Mouse (Mus musculus): ENCODE measurements around the gene Trex1. TPM values are rescaled to one million over a fixed set of nuclear protein-coding genes. Genes with fewer than 3 reads are reported as not detected.

Trex1 gene
- polyA plus RNA-seq, 1 experiment from 2014 or later, result 13.0 TPM

DNA sequence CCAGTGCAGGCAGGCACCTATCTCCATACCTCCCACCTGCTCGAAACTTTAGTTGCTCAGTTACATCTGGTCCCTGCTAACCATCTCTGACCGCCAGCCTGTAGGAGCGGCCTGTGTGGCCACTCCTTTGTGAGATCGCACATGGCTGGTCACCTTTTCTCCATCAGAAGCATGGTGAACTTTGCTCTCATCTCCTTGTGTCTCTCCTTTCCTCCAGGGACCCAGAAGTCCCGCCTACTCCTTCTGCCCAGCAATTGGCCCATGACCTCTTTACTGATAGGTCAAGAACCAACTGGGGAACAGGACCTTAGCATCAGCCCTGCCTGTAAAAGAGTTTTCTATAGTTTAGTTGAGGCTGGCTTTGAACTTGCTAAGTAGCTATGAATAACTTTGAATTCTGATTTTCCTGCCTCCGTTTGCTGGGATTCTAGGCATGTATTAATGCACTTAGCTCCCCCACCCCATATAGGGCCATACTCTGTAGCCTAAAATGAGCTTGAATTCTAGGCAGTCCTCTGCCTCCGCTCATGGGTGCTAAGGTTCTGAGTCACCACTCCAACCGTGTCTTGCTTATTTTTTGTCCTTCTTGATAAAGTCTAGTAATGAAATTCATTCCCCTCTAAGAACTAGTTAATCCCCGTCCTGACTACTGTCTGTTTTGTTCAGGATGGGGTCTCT, 9.4 kb downstream of the Trex1 start:
- peaks cover 7% of the 10 kb centered on the region for H3K4me1 ChIP-seq (ENCODE audit: control insufficient read depth, insufficient read depth, low read length)
- 79% methylated on average over 9 of the region's 9 CpGs for WGBS
- ATAC-seq, result 0 out of 2 replicates have a peak, but pooled peaks have one; percentile 21

DNA sequence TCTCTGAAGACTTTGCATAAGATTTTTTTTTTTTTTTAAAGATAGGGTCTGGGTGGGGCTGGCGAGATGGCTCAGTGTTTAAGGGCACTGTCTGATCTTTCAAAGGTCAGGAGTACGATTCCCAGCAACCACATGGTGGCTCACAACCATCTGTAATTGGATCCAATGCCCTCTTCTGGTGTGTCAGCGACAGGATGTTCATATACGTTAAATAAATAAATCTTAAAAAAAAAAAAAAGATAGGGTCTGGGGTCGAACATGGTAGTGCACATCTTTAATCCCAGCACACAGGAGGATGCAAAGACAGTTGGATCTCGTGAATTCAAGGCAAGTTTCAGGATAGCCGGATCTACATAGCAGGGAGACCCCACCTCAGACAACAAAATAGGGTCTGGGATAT, 10.2 kb downstream of the Trex1 start:
- H3K27ac ChIP-seq (ENCODE audit: low read length), result no peak overlapping the region
- H3K9me3 ChIP-seq (ENCODE audit: control insufficient read depth, low read length), result no peaks in the 10 kb centered on the region
- peaks cover 1% of the 10 kb centered on the region for H3K4me1 ChIP-seq (ENCODE audit: control insufficient read depth, insufficient read depth, low read length)
- no peak overlapping the region for H3K4me2 ChIP-seq (ENCODE audit: low read depth, low read length)
- no peak for ATAC-seq
- H3K4me3 ChIP-seq (ENCODE audit: low read length), result no peak overlapping the region
- 72% methylated on average over 7 of the region's 7 CpGs for WGBS
- 0 out of 2 replicates have a peak, but pooled peaks cover 3% of the 10 kb centered on the region for H3K36me3 ChIP-seq (ENCODE audit: control insufficient read depth, insufficient read depth, low read length)
- H3K9ac ChIP-seq (ENCODE audit: low read depth, low read length), result no peak overlapping the region
- H3K27me3 ChIP-seq (replicated peaks; ENCODE audit: control insufficient read depth, insufficient read depth, low read length), result no peaks in the 10 kb centered on the region

More for the DNA sequence above, 9.4 kb downstream of the Trex1 start:
- no peak overlapping the region for H3K9ac ChIP-seq (ENCODE audit: low read depth, low read length)
- H3K27ac ChIP-seq (ENCODE audit: low read length), result no peak overlapping the region
- H3K4me2 ChIP-seq (ENCODE audit: low read depth, low read length), result no peak overlapping the region
- H3K27me3 ChIP-seq (replicated peaks; ENCODE audit: control insufficient read depth, insufficient read depth, low read length), result no peaks in the 10 kb centered on the region
- H3K36me3 ChIP-seq (ENCODE audit: control insufficient read depth, insufficient read depth, low read length), result 0 out of 2 replicates have a peak, but pooled peaks cover 3% of the 10 kb centered on the region
- no peak overlapping the region for H3K4me3 ChIP-seq (ENCODE audit: low read length)
- H3K9me3 ChIP-seq (ENCODE audit: control insufficient read depth, low read length), result no peaks in the 10 kb centered on the region

DNA sequence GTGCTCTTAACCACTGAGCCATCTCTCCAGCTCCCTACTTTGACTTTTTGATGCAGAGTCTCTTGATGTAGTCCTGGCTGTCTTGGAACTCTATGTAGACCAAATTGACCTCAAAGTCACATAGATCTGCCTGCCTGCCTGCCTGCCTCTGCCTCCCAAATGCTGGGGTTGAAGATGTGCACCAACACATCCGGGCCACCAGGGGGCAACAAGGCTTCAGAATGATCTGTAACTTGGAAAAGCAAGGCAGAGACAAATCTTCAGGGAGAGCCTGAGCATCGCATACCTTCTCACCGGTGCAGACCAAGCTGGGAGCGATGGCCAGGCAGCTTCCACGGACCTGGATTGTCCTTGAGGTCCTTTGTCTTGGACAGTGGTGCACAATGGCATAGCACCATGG, 13.2 kb downstream of the Trex1 start:
- Histone ChIP-seq H3K4me3 (ENCODE audit: low read length) (no peak overlapping the region), H3K4me1 (ENCODE audit: control insufficient read depth, insufficient read depth, low read length) (peaks cover 5% of the 10 kb centered on the region), H3K27ac (ENCODE audit: low read length) (no peak overlapping the region), H3K27me3 (replicated peaks; ENCODE audit: control insufficient read depth, insufficient read depth, low read length) (no peaks in the 10 kb centered on the region), H3K36me3 (ENCODE audit: control insufficient read depth, insufficient read depth, low read length) (0 out of 2 replicates have a peak, but pooled peaks cover under 1% of the 10 kb centered on the region), H3K9ac (ENCODE audit: low read depth, low read length) (no peak overlapping the region), H3K4me2 (ENCODE audit: low read depth, low read length) (no peak overlapping the region), H3K9me3 (ENCODE audit: control insufficient read depth, low read length) (no peaks in the 10 kb centered on the region)
- 41% methylated on average over 5 of the region's 5 CpGs for WGBS
- no peak for ATAC-seq

DNA sequence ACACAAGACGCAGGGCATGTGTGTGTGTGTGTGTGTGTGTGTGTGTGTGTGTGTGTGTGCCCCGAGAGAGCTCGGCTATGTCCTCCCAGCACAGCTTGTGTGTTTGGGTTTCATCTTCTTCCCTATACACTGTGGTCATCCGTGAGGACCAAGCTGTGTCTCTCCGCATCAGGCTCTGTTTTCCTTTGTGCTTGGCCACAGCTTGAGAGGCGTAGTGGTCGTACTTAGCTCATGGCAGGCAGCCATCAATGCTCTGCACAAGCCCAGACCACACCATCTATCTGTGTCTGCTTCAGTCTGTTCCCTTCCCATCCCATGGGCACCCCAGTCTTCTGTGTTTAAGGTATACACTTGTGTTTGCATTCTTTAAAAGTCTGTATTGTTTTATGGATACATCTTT, 18.2 kb downstream of the Trex1 start:
- Histone ChIP-seq H3K36me3 (ENCODE audit: control insufficient read depth, insufficient read depth, low read length) (no peaks in the 10 kb centered on the region), H3K4me1 (ENCODE audit: control insufficient read depth, insufficient read depth, low read length) (peaks cover 30% of the 10 kb centered on the region), H3K4me3 (ENCODE audit: low read length) (no peak overlapping the region), H3K4me2 (ENCODE audit: low read depth, low read length) (peak overlapping the region; percentile 74), H3K9ac (ENCODE audit: low read depth, low read length) (peak overlapping the region; percentile 92), H3K27me3 (replicated peaks; ENCODE audit: control insufficient read depth, insufficient read depth, low read length) (no peaks in the 10 kb centered on the region), H3K27ac (ENCODE audit: low read length) (peak overlapping the region; percentile 93), H3K9me3 (ENCODE audit: control insufficient read depth, low read length) (no peaks in the 10 kb centered on the region)
- 0 out of 2 replicates have a peak, but pooled peaks have one; percentile 1 for ATAC-seq
- 62% methylated on average over 7 of the region's 7 CpGs for WGBS

DNA sequence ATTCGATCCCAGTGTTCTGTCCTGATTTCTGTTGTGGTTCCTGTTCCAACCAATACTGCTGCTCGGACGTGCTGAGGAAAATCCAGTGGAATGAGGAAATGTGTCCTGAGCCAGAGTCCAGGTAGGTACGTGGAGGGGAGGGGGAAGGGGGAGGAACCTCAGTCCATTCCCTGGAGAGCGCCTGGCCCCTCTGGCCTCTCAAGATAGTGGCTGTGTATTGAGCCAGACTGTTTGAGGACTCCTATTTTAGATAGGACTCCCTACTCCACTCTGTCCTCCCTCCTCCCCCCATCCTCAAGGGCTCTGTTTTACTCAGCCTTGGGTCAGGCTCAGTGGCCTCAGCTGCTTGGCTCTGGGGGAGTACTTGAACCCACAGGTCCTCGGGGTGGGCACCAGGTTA, 18.6 kb downstream of the Trex1 start:
- H3K36me3 ChIP-seq (ENCODE audit: control insufficient read depth, insufficient read depth, low read length), result no peaks in the 10 kb centered on the region
- peak overlapping the region; percentile 93 for H3K27ac ChIP-seq (ENCODE audit: low read length)
- ATAC-seq, result peak; percentile 88
- peak overlapping the region; percentile 84 for H3K4me3 ChIP-seq (ENCODE audit: low read length)
- no peaks in the 10 kb centered on the region for H3K27me3 ChIP-seq (replicated peaks; ENCODE audit: control insufficient read depth, insufficient read depth, low read length)
- H3K4me1 ChIP-seq (ENCODE audit: control insufficient read depth, insufficient read depth, low read length), result peaks cover 30% of the 10 kb centered on the region
- no peaks in the 10 kb centered on the region for H3K9me3 ChIP-seq (ENCODE audit: control insufficient read depth, low read length)
- peak overlapping the region; percentile 92 for H3K9ac ChIP-seq (ENCODE audit: low read depth, low read length)
- WGBS, result 45% methylated on average over 6 of the region's 6 CpGs
- H3K4me2 ChIP-seq (ENCODE audit: low read depth, low read length), result peak overlapping the region; percentile 74

DNA sequence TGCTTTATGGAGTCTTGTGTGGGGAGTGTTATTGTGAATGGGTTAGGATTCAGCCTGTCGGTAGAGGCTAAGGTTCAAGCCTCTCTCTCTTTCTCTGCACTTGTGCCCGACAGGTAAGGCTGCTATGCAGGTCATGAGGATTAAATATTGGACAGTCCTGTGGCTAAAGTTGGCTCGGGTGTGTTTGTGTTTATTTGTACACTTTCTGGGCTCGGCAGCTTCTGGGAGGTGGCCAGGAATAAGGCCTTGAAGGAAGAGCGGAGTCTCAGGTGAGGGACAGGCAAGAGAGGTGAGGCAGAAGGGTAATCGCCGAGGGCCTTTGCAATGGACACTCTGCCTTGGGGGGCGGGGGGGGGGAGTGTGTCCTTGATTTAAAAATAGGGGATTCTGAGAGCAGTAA, 19.3 kb downstream of the Trex1 start:
- WGBS, result 64% methylated on average over 8 of the region's 8 CpGs
- no peaks in the 10 kb centered on the region for H3K27me3 ChIP-seq (replicated peaks; ENCODE audit: control insufficient read depth, insufficient read depth, low read length)
- ATAC-seq, result 0 out of 2 replicates have a peak, but pooled peaks have one; percentile 11
- H3K9ac ChIP-seq (ENCODE audit: low read depth, low read length), result peak overlapping the region; percentile 92
- peak overlapping the region; percentile 74 for H3K4me2 ChIP-seq (ENCODE audit: low read depth, low read length)
- peak overlapping the region; percentile 93 for H3K27ac ChIP-seq (ENCODE audit: low read length)
- H3K9me3 ChIP-seq (ENCODE audit: control insufficient read depth, low read length), result no peaks in the 10 kb centered on the region
- peak overlapping the region; percentile 84 for H3K4me3 ChIP-seq (ENCODE audit: low read length)
- H3K4me1 ChIP-seq (ENCODE audit: control insufficient read depth, insufficient read depth, low read length), result peaks cover 30% of the 10 kb centered on the region
- no peaks in the 10 kb centered on the region for H3K36me3 ChIP-seq (ENCODE audit: control insufficient read depth, insufficient read depth, low read length)

DNA sequence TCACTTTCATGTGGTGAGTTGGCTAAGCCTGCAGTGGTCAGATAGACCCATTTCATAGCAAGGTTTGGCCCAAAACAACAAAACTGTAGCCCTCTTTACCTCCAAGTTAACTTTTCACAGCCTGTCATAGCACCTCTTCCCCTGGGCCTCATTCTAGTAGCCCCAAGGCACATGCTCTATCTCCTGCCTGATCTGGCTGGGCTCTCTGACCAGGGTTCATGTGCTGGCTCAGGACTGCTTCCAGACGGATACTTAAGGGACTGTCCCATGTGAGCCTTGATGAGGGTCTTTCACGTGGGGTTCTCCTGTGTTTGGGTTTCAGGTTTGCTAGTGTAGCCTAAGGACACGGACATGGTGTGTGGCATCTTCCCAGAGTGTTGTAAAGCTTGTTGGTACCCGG, 19.9 kb downstream of the Trex1 start:
- 68% methylated on average over 4 of the region's 4 CpGs for WGBS
- Histone ChIP-seq H3K9ac (ENCODE audit: low read depth, low read length) (peak overlapping the region; percentile 92), H3K27ac (ENCODE audit: low read length) (peak overlapping the region; percentile 93), H3K9me3 (ENCODE audit: control insufficient read depth, low read length) (no peaks in the 10 kb centered on the region), H3K4me2 (ENCODE audit: low read depth, low read length) (peak overlapping the region; percentile 74), H3K27me3 (replicated peaks; ENCODE audit: control insufficient read depth, insufficient read depth, low read length) (no peaks in the 10 kb centered on the region), H3K4me1 (ENCODE audit: control insufficient read depth, insufficient read depth, low read length) (peaks cover 30% of the 10 kb centered on the region), H3K4me3 (ENCODE audit: low read length) (peak overlapping the region; percentile 84), H3K36me3 (ENCODE audit: control insufficient read depth, insufficient read depth, low read length) (no peaks in the 10 kb centered on the region)
- ATAC-seq, result no peak

DNA sequence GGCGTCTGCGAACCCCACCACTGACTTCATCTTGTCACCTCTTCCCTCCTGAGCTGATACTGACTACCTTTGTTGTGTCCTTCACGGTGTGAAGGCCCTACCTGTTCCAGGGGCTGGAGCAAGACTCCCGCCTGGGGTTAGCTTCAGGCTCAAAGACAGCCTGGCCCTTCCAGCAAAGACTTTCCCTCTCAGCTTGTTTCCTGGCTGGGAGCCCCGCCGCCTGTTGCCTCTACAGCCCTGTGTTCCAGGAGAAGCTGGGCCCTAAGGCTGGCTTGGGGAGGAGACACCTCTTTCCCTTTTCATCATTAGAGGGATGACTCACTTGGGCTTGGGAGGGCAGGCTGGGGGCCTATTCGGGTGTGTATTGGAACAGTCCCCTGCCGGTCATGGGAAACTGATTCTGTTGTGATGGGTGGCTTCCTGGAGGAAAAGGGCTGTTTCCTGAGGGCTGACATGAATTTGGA, 20.6 kb downstream of the Trex1 start:
- Histone ChIP-seq H3K9me3 (ENCODE audit: control insufficient read depth, low read length) (no peaks in the 10 kb centered on the region), H3K27ac (ENCODE audit: low read length) (peak overlapping the region; percentile 93), H3K36me3 (ENCODE audit: control insufficient read depth, insufficient read depth, low read length) (no peaks in the 10 kb centered on the region), H3K9ac (ENCODE audit: low read depth, low read length) (peak overlapping the region; percentile 92), H3K4me1 (ENCODE audit: control insufficient read depth, insufficient read depth, low read length) (peaks cover 30% of the 10 kb centered on the region), H3K4me3 (ENCODE audit: low read length) (peak overlapping the region; percentile 84), H3K27me3 (replicated peaks; ENCODE audit: control insufficient read depth, insufficient read depth, low read length) (no peaks in the 10 kb centered on the region), H3K4me2 (ENCODE audit: low read depth, low read length) (peak overlapping the region; percentile 74)
- peak; percentile 31 for ATAC-seq
- 20% methylated on average over 8 of the region's 8 CpGs for WGBS

DNA sequence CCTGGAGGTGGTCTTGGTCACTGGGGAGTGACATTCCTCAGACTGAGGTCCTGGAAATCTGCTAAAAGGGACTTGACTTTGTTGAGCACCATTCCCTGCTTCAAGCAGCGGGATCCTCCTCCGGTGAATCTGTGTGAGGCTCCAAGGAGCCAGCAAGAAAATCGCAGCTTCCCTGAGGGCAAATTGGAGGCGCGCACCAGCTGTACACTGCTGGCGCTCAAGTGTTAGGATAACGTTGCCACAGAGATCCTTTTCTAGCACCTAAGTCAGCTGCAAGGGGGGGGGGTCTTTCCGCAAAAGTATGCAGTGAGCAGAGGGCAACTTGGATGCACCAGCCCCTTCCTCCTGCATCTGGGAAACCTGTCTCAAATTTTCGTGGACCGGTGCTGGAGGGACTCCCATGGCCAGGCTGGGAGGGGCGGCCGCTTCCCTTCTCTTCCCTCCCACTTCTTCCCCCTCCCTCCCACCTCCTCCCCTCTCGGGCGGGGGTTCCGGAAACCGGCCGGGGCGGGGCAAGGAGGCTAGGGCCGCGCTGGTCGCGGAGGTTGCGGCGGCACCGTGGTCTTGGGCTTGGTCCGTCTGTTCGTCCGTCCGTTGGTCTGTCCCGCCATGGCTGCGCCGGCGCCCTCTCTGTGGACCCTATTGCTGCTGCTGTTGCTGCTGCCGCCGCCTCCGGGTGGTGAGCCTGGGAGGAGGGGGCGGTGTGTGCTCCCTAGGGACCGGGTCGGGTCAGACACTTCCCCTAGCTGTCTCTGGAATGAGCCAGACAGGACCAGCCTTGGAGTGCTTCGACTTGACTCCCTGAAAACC, 21.2 kb downstream of the Trex1 start, which contains the start of gene Shisa5:
Gene Shisa5 (plus strand): TSS at position 480 of the 810 bp plus-strand sequence.
- H3K4me3 ChIP-seq (ENCODE audit: low read length), result peak within 1 kb of the TSS; percentile 84
- H3K27ac ChIP-seq (ENCODE audit: low read length), result peak within 1 kb of the TSS; percentile 93
- ATAC-seq, result peak; percentile 82
- H3K4me2 ChIP-seq (ENCODE audit: low read depth, low read length), result peak within 1 kb of the TSS; percentile 74
- H3K36me3 ChIP-seq (ENCODE audit: control insufficient read depth, insufficient read depth, low read length), result no peaks in the 10 kb centered on the region
- H3K27me3 ChIP-seq (replicated peaks; ENCODE audit: control insufficient read depth, insufficient read depth, low read length), result no peaks in the 10 kb centered on the region
- under 1% methylated on average over 40 of the region's 40 CpGs for WGBS
- H3K9me3 ChIP-seq (ENCODE audit: control insufficient read depth, low read length), result no peaks in the 10 kb centered on the region
- peak within 1 kb of the TSS; percentile 92 for H3K9ac ChIP-seq (ENCODE audit: low read depth, low read length)
- H3K4me1 ChIP-seq (ENCODE audit: control insufficient read depth, insufficient read depth, low read length), result peaks cover 30% of the 10 kb centered on the region
